Mouse (Mus musculus) lung, embryonic 14.5 days (tissue): ENCODE data around the gene Adora3. TPM values are rescaled to one million over a fixed set of nuclear protein-coding genes. Genes with fewer than 3 reads are reported as not detected.

Source experiments
- ATAC-seq: fragments of 200-750 bp; cut with Nextera tagmentation; 2 replicates; pipeline ENCODE4 v1.8.0; 2017; ENCODE audit warnings: mild to moderate bottlenecking, moderate TSS enrichment, moderate library complexity; ENCODE audit not compliant: insufficient read depth
- DNase-seq: peaks from one replicate; pipeline ENCODE4 v3.0.0-alpha.2; 2015
- H3K27ac ChIP-seq: fragments of 300-500 bp; sonication (generic); 2 replicates; pipeline ENCODE4 v1.5.1; 2014; ENCODE audit warnings: low read depth, mild to moderate bottlenecking, moderate library complexity
- H3K27me3 ChIP-seq: fragments of 300-500 bp; sonication (generic); 2 replicates; pipeline ENCODE4 v1.6.1; 2014; ENCODE audit warnings: low read length, control low read depth; ENCODE audit not compliant: insufficient read depth
- H3K36me3 ChIP-seq: fragments of 300-500 bp; sonication (generic); 2 replicates; pipeline ENCODE4 v1.6.1; 2014; ENCODE audit warnings: control low read depth; ENCODE audit not compliant: insufficient read depth
- H3K4me1 ChIP-seq: fragments of 300-500 bp; sonication (generic); 2 replicates; pipeline ENCODE4 v1.6.1; 2014; ENCODE audit warnings: antibody characterized with exemption, control low read depth; ENCODE audit not compliant: insufficient read depth
- H3K4me2 ChIP-seq: fragments of 300-500 bp; sonication (generic); 2 replicates; pipeline ENCODE4 v1.6.1; 2014; ENCODE audit warnings: mild to moderate bottlenecking
- H3K4me3 ChIP-seq: fragments of 300-500 bp; sonication (generic); 2 replicates; pipeline ENCODE4 v1.5.1; 2014; ENCODE audit warnings: low read depth, low read length
- H3K9ac ChIP-seq: fragments of 300-500 bp; sonication (generic); 2 replicates; pipeline ENCODE4 v1.6.1; 2014
- H3K9me3 ChIP-seq: fragments of 300-500 bp; sonication (generic); 2 replicates; pipeline ENCODE4 v1.6.1; 2016; ENCODE audit warnings: low read depth, low read length, control low read depth
- CTCF ChIP-seq: IDR thresholded peaks from 2 replicates; pipeline ENCODE4 v1.5.1; 2016; ENCODE audit warnings: antibody characterized with exemption, low read depth
- WGBS: fragments of 180-500 bp; shearing (Covaris S2); extraction: QIAGEN DNeasy Blood & Tissue Kit; methylation state at CpG from one replicate; pipeline ENCODE4 v1.1.7; 2014; 5-methylcytosine and 5-hydroxymethylcytosine counted together
- polyA plus RNA-seq: library from polyadenylated mRNA; unstranded; fragments of >200 nt; fragmentation: Nextera tagmentation; extraction: Ambion mirVana; gene quantifications from 2 replicates; pipeline ENCODE4 v1.2.1, GENCODE M21; 2014

The Adora3 gene
- polyA plus RNA-seq = 0.18 and 0.30 TPM in 2 replicates

GRCm38 (mm10) chr3:105870558-105870957 is at the start of gene Adora3, which contains the start of gene Tmigd3:
TSS of gene Adora3 (plus strand) at chr3:105870858.
TSS of gene Tmigd3 (plus strand) at chr3:105870903.
- no peak for DNase-seq
- H3K36me3 ChIP-seq = no peaks in the 10 kb centered on the region
- no peaks in the 10 kb centered on the region for H3K27me3 ChIP-seq
- no peak within 1 kb of the TSS for H3K27ac ChIP-seq
- no peaks in the 10 kb centered on the region for H3K9me3 ChIP-seq
- no peak within 1 kb of the TSS for H3K4me2 ChIP-seq
- no peak for TF ChIP-seq CTCF
- peaks cover 10% of the 10 kb centered on the region for H3K4me1 ChIP-seq
- H3K9ac ChIP-seq = no peak within 1 kb of the TSS
- no peak within 1 kb of the TSS for H3K4me3 ChIP-seq
- no peak for ATAC-seq
- WGBS = 81% methylated on average over 3 of the region's 3 CpGs

DNA sequence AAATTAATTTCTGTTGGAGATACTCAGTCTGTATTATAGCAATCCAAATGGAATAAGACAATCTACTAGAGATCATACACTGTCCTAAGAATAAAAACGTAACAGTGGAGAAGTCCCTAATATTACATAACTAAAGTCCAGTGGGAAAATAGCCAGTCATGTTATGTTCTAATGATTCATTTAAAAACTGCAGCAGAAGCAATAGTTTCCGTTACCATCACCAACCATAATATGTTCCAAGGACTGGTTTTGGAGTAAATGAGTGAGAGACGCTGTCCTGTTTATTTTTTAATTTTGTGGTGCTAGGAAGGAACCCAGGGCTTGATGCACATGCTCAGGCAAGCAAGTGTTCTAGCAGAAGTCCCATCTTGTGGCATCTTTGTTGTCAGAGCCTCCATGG is 49.2 kb upstream of the Adora3 start:
- no peak for ATAC-seq

DNA sequence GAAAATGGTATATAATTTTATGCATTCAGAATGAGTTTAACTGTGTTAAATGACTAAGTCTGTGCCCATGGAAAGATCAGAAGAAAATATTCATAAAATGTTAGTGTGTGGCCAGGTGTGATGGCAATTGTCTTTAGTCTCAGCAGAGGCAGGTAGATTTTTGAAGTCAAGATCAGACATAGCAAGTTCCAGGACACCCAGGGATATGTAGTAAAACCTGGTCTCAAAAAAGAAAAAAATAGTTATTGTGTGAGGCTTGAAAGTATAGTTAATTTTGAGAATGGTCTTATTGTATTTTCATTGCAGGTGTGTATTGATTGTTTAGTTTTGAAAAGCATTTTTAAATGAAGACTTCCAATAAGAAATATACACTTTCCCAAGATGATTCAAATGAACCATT is 47.0 kb upstream of the Adora3 start:
- TF ChIP-seq CTCF = no peak
- no peak for ATAC-seq

More for the DNA sequence above, 49.2 kb upstream of the Adora3 start:
- no peak overlapping the region for H3K4me2 ChIP-seq
- H3K9me3 ChIP-seq = no peaks in the 10 kb centered on the region
- H3K27ac ChIP-seq = no peak overlapping the region
- no peaks in the 10 kb centered on the region for H3K27me3 ChIP-seq
- no peak overlapping the region for H3K4me3 ChIP-seq
- no peak for TF ChIP-seq CTCF
- no peaks in the 10 kb centered on the region for H3K36me3 ChIP-seq
- WGBS = 86% methylated on average over 3 of the region's 3 CpGs
- DNase-seq = no peak
- H3K9ac ChIP-seq = no peak overlapping the region
- H3K4me1 ChIP-seq = peaks cover 14% of the 10 kb centered on the region; the same call in 1 of the 2 replicates

GRCm38 (mm10) chr3:105824103-105824502 is 46.6 kb upstream of the Adora3 start:
- Histone ChIP-seq H3K4me2 (no peak overlapping the region), H3K27ac (no peak overlapping the region), H3K9me3 (no peaks in the 10 kb centered on the region), H3K4me3 (no peak overlapping the region), H3K36me3 (no peaks in the 10 kb centered on the region), H3K4me1 (peaks cover 7% of the 10 kb centered on the region; the same call in 1 of the 2 replicates), H3K9ac (no peak overlapping the region), H3K27me3 (no peaks in the 10 kb centered on the region)
- DNase-seq (no peak), ATAC-seq (no peak)
- 29% methylated on average over 5 of the region's 5 CpGs for WGBS
- no peak for TF ChIP-seq CTCF

More for the DNA sequence above, 47.0 kb upstream of the Adora3 start:
- Histone ChIP-seq H3K4me3 (no peak overlapping the region), H3K36me3 (no peaks in the 10 kb centered on the region), H3K9ac (no peak overlapping the region), H3K4me2 (no peak overlapping the region), H3K27me3 (no peaks in the 10 kb centered on the region), H3K9me3 (no peaks in the 10 kb centered on the region), H3K27ac (no peak overlapping the region), H3K4me1 (peaks cover 11% of the 10 kb centered on the region; the same call in 1 of the 2 replicates)
- no peak for DNase-seq

- Histone ChIP-seq H3K27ac (no peak overlapping the region), H3K4me3 (no peak overlapping the region), H3K36me3 (no peaks in the 10 kb centered on the region), H3K4me1 (peaks cover 7% of the 10 kb centered on the region; the same call in 1 of the 2 replicates), H3K4me2 (no peak overlapping the region), H3K9ac (no peak overlapping the region), H3K9me3 (no peaks in the 10 kb centered on the region), H3K27me3 (no peaks in the 10 kb centered on the region)
- no peak for DNase-seq
- WGBS = 50% methylated on average over 2 of the region's 2 CpGs
- no peak for TF ChIP-seq CTCF
- ATAC-seq = no peak
Measured at GRCm38 (mm10) chr3:105824704-105825103, 46.0 kb upstream of the Adora3 start.

DNA sequence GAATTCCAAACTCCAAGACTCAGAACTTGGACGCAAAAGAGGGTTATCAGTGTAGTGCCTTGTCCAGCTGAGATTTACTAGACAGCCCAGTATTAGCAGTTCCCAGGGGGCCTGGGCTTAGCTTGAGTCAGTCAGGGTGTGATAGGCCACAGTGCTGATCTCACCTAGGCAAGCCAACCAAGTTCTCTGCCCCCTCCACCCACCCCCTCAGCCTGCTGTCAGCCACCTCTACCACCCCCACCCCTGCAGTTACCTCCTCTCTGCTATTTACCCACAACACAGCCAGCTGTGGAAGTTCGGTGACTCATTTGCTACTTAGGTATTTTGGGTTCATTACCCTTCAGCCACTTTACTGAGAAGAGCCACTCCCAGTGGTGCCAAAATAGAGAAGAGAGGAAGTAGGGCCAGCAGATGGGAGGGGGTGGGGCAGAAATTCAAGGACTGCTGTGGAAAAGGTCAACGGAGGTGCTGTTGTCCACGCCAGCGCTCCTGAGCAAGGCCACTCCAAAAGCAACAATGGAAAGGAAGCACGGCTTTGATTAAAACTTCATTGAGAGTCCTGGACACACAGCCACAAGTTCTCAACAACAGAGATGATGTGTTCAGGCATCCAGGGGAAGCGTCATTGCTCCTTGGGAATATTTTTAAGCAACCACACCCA is 45.0 kb upstream of the Adora3 start:
- Histone ChIP-seq H3K27ac (no peak overlapping the region), H3K4me3 (no peak overlapping the region), H3K4me2 (no peak overlapping the region), H3K4me1 (0 out of 2 replicates have a peak, but pooled peaks cover 4% of the 10 kb centered on the region), H3K27me3 (no peaks in the 10 kb centered on the region), H3K36me3 (no peaks in the 10 kb centered on the region), H3K9ac (no peak overlapping the region), H3K9me3 (no peaks in the 10 kb centered on the region)
- 48% methylated on average over 7 of the region's 7 CpGs for WGBS
- TF ChIP-seq CTCF = no peak
- ATAC-seq (peak; percentile 75), DNase-seq (peak; percentile 19)

GRCm38 (mm10) chr3:105831584-105831983 is 39.1 kb upstream of the Adora3 start:
- 92% methylated on average over 3 of the region's 3 CpGs for WGBS
- H3K9ac ChIP-seq = no peak overlapping the region
- H3K27me3 ChIP-seq = no peaks in the 10 kb centered on the region
- H3K4me1 ChIP-seq = no peaks in the 10 kb centered on the region
- H3K4me3 ChIP-seq = no peak overlapping the region
- H3K4me2 ChIP-seq = no peak overlapping the region
- no peak overlapping the region for H3K27ac ChIP-seq
- DNase-seq (no peak), ATAC-seq (no peak)
- no peaks in the 10 kb centered on the region for H3K9me3 ChIP-seq
- no peak for TF ChIP-seq CTCF
- no peaks in the 10 kb centered on the region for H3K36me3 ChIP-seq
